Mouse (Mus musculus) G1E (cell line): Measurements from ENCODE around the gene Olfr98. TPM values are rescaled to one million over a fixed set of nuclear protein-coding genes. Genes with fewer than 3 reads are reported as not detected.

Experiments
- ATAC-seq: 2 replicates; pipeline ENCODE4 v1.8.0; 2016; ENCODE audit warnings: mild to moderate bottlenecking; ENCODE audit not compliant: insufficient number of reproducible peaks, poor library complexity, low FRiP score, severe bottlenecking; ENCODE audit errors: extremely low read depth
- DNase-seq: peaks from one replicate; pipeline ENCODE4 v3.0.0; 2012; ENCODE audit warnings: low spot score
- H3K27me3 ChIP-seq: 2 replicates; pipeline ENCODE4 v1.6.1; 2012; ENCODE audit warnings: mild to moderate bottlenecking, low read length, inconsistent platforms; ENCODE audit not compliant: insufficient read depth
- H3K36me3 ChIP-seq: replicated peaks from 2 replicates; pipeline ENCODE3; 2012; ENCODE audit warnings: mild to moderate bottlenecking, inconsistent platforms
- H3K4me1 ChIP-seq: 2 replicates; pipeline ENCODE4 v1.6.1; 2012; ENCODE audit warnings: low read depth, low read length, inconsistent platforms, mixed read lengths; ENCODE audit not compliant: insufficient read depth
- H3K4me3 ChIP-seq: 2 replicates; pipeline ENCODE4 v1.5.1; 2012; ENCODE audit warnings: low read depth, mild to moderate bottlenecking, inconsistent platforms, low read length, moderate library complexity, mixed read lengths
- H3K9me3 ChIP-seq: replicated peaks from 2 replicates; pipeline ENCODE4 v1.6.1; 2012; ENCODE audit warnings: inconsistent platforms
- CTCF ChIP-seq: IDR thresholded peaks from 2 replicates; pipeline ENCODE4 v1.5.1; 2012; ENCODE audit warnings: low read depth, low read length, inconsistent platforms, mixed read lengths
- GATA1 ChIP-seq: IDR thresholded peaks from 2 replicates; pipeline ENCODE4 v1.6.1; 2012; ENCODE audit warnings: borderline replicate concordance, low read length, inconsistent platforms, mixed read lengths
- GATA2 ChIP-seq: IDR thresholded peaks from 2 replicates; pipeline ENCODE4 v1.6.1; 2012; ENCODE audit warnings: low read depth, low read length, inconsistent platforms, borderline replicate concordance
- POLR2AphosphoS5 ChIP-seq: IDR thresholded peaks from 2 replicates; pipeline ENCODE4 v1.6.1; 2012; ENCODE audit warnings: low read depth, low read length, inconsistent platforms; ENCODE audit not compliant: insufficient replicate concordance
- TAL1 ChIP-seq: conservative IDR thresholded peaks from 2 replicates; pipeline ENCODE4 v1.6.1; 2012; ENCODE audit warnings: low read depth, low read length, inconsistent platforms, mixed read lengths
- polyA plus RNA-seq: library from polyadenylated mRNA; stranded (reverse); fragments of >175 nt; gene quantifications from 2 replicates; pipeline ENCODE4 v1.2.3, GENCODE M21; 2012
- total RNA-seq, 2 experiments: library from RNA; stranded (forward) in 1 of 2; stranded (reverse) in 1 of 2; fragments of 200-1000 nt in 1 of 2; fragments of >200 nt in 1 of 2; fragmentation: Nextera tagmentation in 1 of 2; gene quantifications; 2 replicates each; pipeline ENCODE4 v1.2.3; 2014 to 2017

The Olfr98 gene
- total and polyA plus RNA-seq, 3 experiments: not detected

GRCm38 (mm10) chr17:37275626-37276248 lies 12.2 kb upstream of the Olfr98 start:
- Histone ChIP-seq H3K4me3 (no peak overlapping the region), H3K27me3 (no peaks in the 10 kb centered on the region), H3K9me3 (peaks cover 4% of the 10 kb centered on the region), H3K4me1 (no peaks in the 10 kb centered on the region), H3K36me3 (no peaks in the 10 kb centered on the region)
- DNase-seq (no peak), ATAC-seq (no peak)
- TF ChIP-seq POLR2AphosphoS5 (no peak), TAL1 (no peak), CTCF (no peak), GATA1 (no peak), GATA2 (no peak)

GRCm38 (mm10) chr17:37270702-37271092 lies 7.1 kb upstream of the Olfr98 start:
- no peak overlapping the region for H3K4me3 ChIP-seq
- H3K27me3 ChIP-seq: no peaks in the 10 kb centered on the region
- ATAC-seq: no peak
- H3K36me3 ChIP-seq: no peaks in the 10 kb centered on the region
- H3K9me3 ChIP-seq: peaks cover 12% of the 10 kb centered on the region
- TF ChIP-seq POLR2AphosphoS5 (no peak), GATA1 (no peak), CTCF (no peak), GATA2 (no peak), TAL1 (no peak)
- no peaks in the 10 kb centered on the region for H3K4me1 ChIP-seq
- no peak for DNase-seq

- no peaks in the 10 kb centered on the region for H3K36me3 ChIP-seq
- no peaks in the 10 kb centered on the region for H3K4me1 ChIP-seq
- ATAC-seq (no peak; the same call in 1 of the 2 replicates), DNase-seq (no peak)
- TF ChIP-seq GATA2 (no peak), POLR2AphosphoS5 (no peak), TAL1 (no peak), GATA1 (no peak), CTCF (no peak)
- no peak within 1 kb of the TSS for H3K4me3 ChIP-seq
- H3K9me3 ChIP-seq: peaks cover 12% of the 10 kb centered on the region
- H3K27me3 ChIP-seq: no peaks in the 10 kb centered on the region
Measured at GRCm38 (mm10) chr17:37270058-37270701, 6.6 kb upstream of the Olfr98 start, which contains the start of gene H2-M3. TSS of gene H2-M3 (plus strand) at chr17:37270220.

GRCm38 (mm10) chr17:37250544-37250943 lies 13.0 kb downstream of the Olfr98 start:
- H3K36me3 ChIP-seq: no peaks in the 10 kb centered on the region
- no peaks in the 10 kb centered on the region for H3K27me3 ChIP-seq
- TF ChIP-seq GATA2 (no peak), TAL1 (no peak), GATA1 (no peak), CTCF (no peak), POLR2AphosphoS5 (no peak)
- H3K4me3 ChIP-seq: no peak overlapping the region
- no peaks in the 10 kb centered on the region for H3K9me3 ChIP-seq
- DNase-seq (no peak), ATAC-seq (no peak)
- H3K4me1 ChIP-seq: no peaks in the 10 kb centered on the region

GRCm38 (mm10) chr17:37249460-37249859 lies 14.1 kb downstream of the Olfr98 start:
- Histone ChIP-seq H3K36me3 (no peaks in the 10 kb centered on the region), H3K4me1 (no peaks in the 10 kb centered on the region), H3K27me3 (no peaks in the 10 kb centered on the region), H3K4me3 (no peak overlapping the region), H3K9me3 (no peaks in the 10 kb centered on the region)
- no peak for ATAC-seq
- TF ChIP-seq CTCF (no peak), POLR2AphosphoS5 (no peak), TAL1 (no peak), GATA2 (no peak), GATA1 (no peak)
- no peak for DNase-seq

GRCm38 (mm10) chr17:37246715-37247114 lies 16.8 kb downstream of the Olfr98 start:
- no peak for TF ChIP-seq GATA2
- TF ChIP-seq GATA1: no peak
- no peak for TF ChIP-seq CTCF
- no peak for TF ChIP-seq TAL1
- peak; percentile 40; the same call in 1 of the 2 replicates for ATAC-seq
- H3K4me3 ChIP-seq: no peak overlapping the region
- no peaks in the 10 kb centered on the region for H3K4me1 ChIP-seq
- no peaks in the 10 kb centered on the region for H3K36me3 ChIP-seq
- DNase-seq: no peak
- no peaks in the 10 kb centered on the region for H3K9me3 ChIP-seq
- no peaks in the 10 kb centered on the region for H3K27me3 ChIP-seq
